Mouse (Mus musculus): ENCODE results near the gene Mast1. TPM values are rescaled to one million over a fixed set of nuclear protein-coding genes. Genes with fewer than 3 reads are reported as not detected.

Mast1 gene
- polyA plus RNA-seq, 1 experiment from 2014 or later, result 0.27 TPM

Small RNA genes within 50 kb of the gene (microRNA-seq; reads per million reads assigned to microRNA genes)
- gene Gm24197 (ENCODE audit: borderline number of aligned reads) (not detected), gene Mir7069 (ENCODE audit: borderline number of aligned reads) (3.0 reads per million, percentile 31 among the genes with 10 or more reads in this experiment)

Other genes with a start within 250 kb of the Mast1 start
- 19.1 and 19.6 TPM in 2 replicates for gene Nacc1, start 249.5 kb downstream of the Mast1 start, polyA plus RNA-seq (2014; fragmentation: Nextera tagmentation; extraction: Ambion mirVana)
- gene Lyl1, start 235.9 kb downstream of the Mast1 start, polyA plus RNA-seq (2014; fragmentation: Nextera tagmentation; extraction: Ambion mirVana), result 19.5 and 22.9 TPM in 2 replicates
- 3.4 and 5.4 TPM in 2 replicates for gene G430095P16Rik, start 214.4 kb downstream of the Mast1 start, polyA plus RNA-seq (2014; fragmentation: Nextera tagmentation; extraction: Ambion mirVana)
- gene Nfix, start 137.0 kb downstream of the Mast1 start, polyA plus RNA-seq (2014; fragmentation: Nextera tagmentation; extraction: Ambion mirVana), result 6.1 and 7.6 TPM in 2 replicates
- gene Dand5, start 114.5 kb downstream of the Mast1 start, polyA plus RNA-seq (2014; fragmentation: Nextera tagmentation; extraction: Ambion mirVana), result 5.0 and 6.0 TPM in 2 replicates
- 51.5 and 52.2 TPM in 2 replicates for gene Gadd45gip1, start 105.8 kb downstream of the Mast1 start, polyA plus RNA-seq (2014; fragmentation: Nextera tagmentation; extraction: Ambion mirVana)
- gene Rad23a, start 96.7 kb downstream of the Mast1 start, polyA plus RNA-seq (2014; fragmentation: Nextera tagmentation; extraction: Ambion mirVana), result 125 and 127 TPM in 2 replicates
- 830 and 894 TPM in 2 replicates for gene Calr, start 90.4 kb downstream of the Mast1 start, polyA plus RNA-seq (2014; fragmentation: Nextera tagmentation; extraction: Ambion mirVana)
- gene Farsa, start 80.4 kb downstream of the Mast1 start, polyA plus RNA-seq (2014; fragmentation: Nextera tagmentation; extraction: Ambion mirVana), result 53.6 and 54.5 TPM in 2 replicates
- gene Syce2, start 65.2 kb downstream of the Mast1 start, polyA plus RNA-seq (2014; fragmentation: Nextera tagmentation; extraction: Ambion mirVana), result 44.2 and 49.6 TPM in 2 replicates
- gene Gcdh, start 43.4 kb downstream of the Mast1 start, polyA plus RNA-seq (2014; fragmentation: Nextera tagmentation; extraction: Ambion mirVana), result 36.2 and 40.4 TPM in 2 replicates
- gene Klf1, start 35.4 kb downstream of the Mast1 start, polyA plus RNA-seq (2014; fragmentation: Nextera tagmentation; extraction: Ambion mirVana), result 48.7 and 65.0 TPM in 2 replicates
- 4.3 and 5.4 TPM in 2 replicates for gene Dnase2a, start 28.8 kb downstream of the Mast1 start, polyA plus RNA-seq (2014; fragmentation: Nextera tagmentation; extraction: Ambion mirVana)
- gene Rtbdn, start 9.6 kb upstream of the Mast1 start, polyA plus RNA-seq (2014; fragmentation: Nextera tagmentation; extraction: Ambion mirVana), result not detected in 2 replicates
- not detected in 2 replicates for gene Gm49661, start 32.1 kb upstream of the Mast1 start, polyA plus RNA-seq (2014; fragmentation: Nextera tagmentation; extraction: Ambion mirVana)
- 862 and 992 TPM in 2 replicates for gene Prdx2, start 32.2 kb upstream of the Mast1 start, polyA plus RNA-seq (2014; fragmentation: Nextera tagmentation; extraction: Ambion mirVana)
- gene Rnaseh2a, start 32.4 kb upstream of the Mast1 start, polyA plus RNA-seq (2014; fragmentation: Nextera tagmentation; extraction: Ambion mirVana), result 95.9 and 106 TPM in 2 replicates
- 7.6 and 9.3 TPM in 2 replicates for gene Junb, start 41.4 kb upstream of the Mast1 start, polyA plus RNA-seq (2014; fragmentation: Nextera tagmentation; extraction: Ambion mirVana)
- 6.7 and 7.1 TPM in 2 replicates for gene Hook2, start 53.2 kb upstream of the Mast1 start, polyA plus RNA-seq (2014; fragmentation: Nextera tagmentation; extraction: Ambion mirVana)
- gene Best2, start 77.2 kb upstream of the Mast1 start, polyA plus RNA-seq (2014; fragmentation: Nextera tagmentation; extraction: Ambion mirVana), result not detected in 2 replicates
- gene Asna1, start 87.9 kb upstream of the Mast1 start, polyA plus RNA-seq (2014; fragmentation: Nextera tagmentation; extraction: Ambion mirVana), result 108 and 118 TPM in 2 replicates
- 99.7 and 101 TPM in 2 replicates for gene Trir, start 89.5 kb upstream of the Mast1 start, polyA plus RNA-seq (2014; fragmentation: Nextera tagmentation; extraction: Ambion mirVana)
- 15.7 and 16.2 TPM in 2 replicates for gene Tnpo2, start 99.6 kb upstream of the Mast1 start, polyA plus RNA-seq (2014; fragmentation: Nextera tagmentation; extraction: Ambion mirVana)
- 15.9 and 17.8 TPM in 2 replicates for gene Fbxw9, start 122.7 kb upstream of the Mast1 start, polyA plus RNA-seq (2014; fragmentation: Nextera tagmentation; extraction: Ambion mirVana)
- gene Gm5741, start 130.6 kb upstream of the Mast1 start, polyA plus RNA-seq (2014; fragmentation: Nextera tagmentation; extraction: Ambion mirVana), result 1.5 TPM in 1 of 2 replicates, not detected in the other
- 57.6 and 60.0 TPM in 2 replicates for gene Dhps, start 134.4 kb upstream of the Mast1 start, polyA plus RNA-seq (2014; fragmentation: Nextera tagmentation; extraction: Ambion mirVana)
- gene Wdr83os, start 143.4 kb upstream of the Mast1 start, polyA plus RNA-seq (2014; fragmentation: Nextera tagmentation; extraction: Ambion mirVana), result 120 and 124 TPM in 2 replicates
- gene Wdr83, start 143.9 kb upstream of the Mast1 start, polyA plus RNA-seq (2014; fragmentation: Nextera tagmentation; extraction: Ambion mirVana), result 36.5 and 43.0 TPM in 2 replicates
- gene Man2b1, start 145.9 kb upstream of the Mast1 start, polyA plus RNA-seq (2014; fragmentation: Nextera tagmentation; extraction: Ambion mirVana), result 25.1 and 27.3 TPM in 2 replicates
- gene Zfp791, start 185.7 kb upstream of the Mast1 start, polyA plus RNA-seq (2014; fragmentation: Nextera tagmentation; extraction: Ambion mirVana), result 0.46 and 0.59 TPM in 2 replicates
- not detected in 2 replicates for gene Cks1brt, start 214.6 kb upstream of the Mast1 start, polyA plus RNA-seq (2014; fragmentation: Nextera tagmentation; extraction: Ambion mirVana)